Mouse (Mus musculus) brain, embryonic 14.5 days (tissue): Measurements from ENCODE around the gene Bloc1s3.

Source experiments
- CTCF ChIP-seq: fragments of 200-500 bp; IDR thresholded peaks from 2 replicates; pipeline ENCODE4 v1.5.1; 2012; ENCODE audit warnings: inconsistent platforms, mild to moderate bottlenecking, moderate library complexity, borderline replicate concordance; ENCODE audit not compliant: insufficient read depth, insufficient read length; ENCODE audit errors: extremely low read depth
- POLR2A ChIP-seq: fragments of 200-500 bp; IDR thresholded peaks from 2 replicates; pipeline ENCODE4 v1.6.1; 2012; ENCODE audit warnings: mild to moderate bottlenecking, inconsistent platforms, borderline replicate concordance; ENCODE audit not compliant: poor library complexity, insufficient read depth, insufficient read length, severe bottlenecking; ENCODE audit errors: extremely low read depth

GRCm38 (mm10) chr7:19467638-19468037, 40.5 kb downstream of the Bloc1s3 start:
- no peak for TF ChIP-seq POLR2A
- no peak for TF ChIP-seq CTCF
